Mouse (Mus musculus): ENCODE measurements around the gene Itga8.

DNA sequence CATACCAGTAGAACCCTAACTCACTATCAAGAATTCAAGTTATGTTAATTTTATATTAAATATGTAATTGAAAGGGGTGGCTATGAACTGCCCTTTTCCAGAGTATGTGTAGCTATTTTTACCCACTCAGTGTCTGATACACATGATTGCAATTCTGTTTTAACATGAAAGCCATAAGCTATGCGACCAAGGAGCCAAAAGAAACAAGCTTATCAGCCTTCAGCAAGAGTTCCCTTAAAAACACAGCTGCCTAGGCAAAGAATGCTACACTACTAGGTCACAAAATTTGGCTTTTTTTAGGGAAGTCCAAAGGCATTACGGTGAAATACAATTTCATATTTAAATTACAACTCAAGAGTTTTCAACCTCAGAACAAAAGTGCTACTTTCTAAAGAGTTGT, 47.2 kb upstream of the Itga8 start:
- no peak for TF ChIP-seq CTCF (IDR thresholded peaks at IDR 0.05; ENCODE audit: insufficient read depth, low read depth, low read length)
- TF ChIP-seq POLR2A (IDR thresholded peaks at IDR 0.05; ENCODE audit: insufficient read depth, low read depth, low read length), result no peak
